Mouse (Mus musculus) megakaryocyte-erythroid progenitor cell, adult 5-6 weeks (primary cell): ENCODE data around the gene Myadml2. TPM values are rescaled to one million over a fixed set of nuclear protein-coding genes. Genes with fewer than 3 reads are reported as not detected.
A peak's percentile ranks its signal among the peaks of the same experiment; 100 is the strongest.

ENCODE experiments used
- ATAC-seq: replicated peaks from 2 replicates; pipeline ENCODE4 v1.8.0; 2016; ENCODE audit warnings: mild to moderate bottlenecking, inconsistent platforms; ENCODE audit not compliant: severe bottlenecking, poor library complexity, low FRiP score, low TSS enrichment
- total RNA-seq, 2 experiments: library from RNA; stranded (forward) in 1 of 2; stranded (reverse) in 1 of 2; fragments of 200-1000, 215-1000 nt in 1 of 2; fragments of >200 nt in 1 of 2; fragmentation: Nextera tagmentation in 1 of 2; gene quantifications; 2 replicates each; pipeline ENCODE4 v1.2.3; 2014 to 2017

Myadml2 gene
- total RNA-seq, 2 experiments from 2014 or later, result 6.3 TPM; not detected in 1

- ATAC-seq, result no peak
These were observed 15.8 kb upstream of the Myadml2 start for GRCm38 (mm10) chr11:120663714-120664113.

- ATAC-seq, result no peak
These were observed 14.8 kb upstream of the Myadml2 start for GRCm38 (mm10) chr11:120662759-120663158.

GRCm38 (mm10) chr11:120661076-120661460 lies 13.1 kb upstream of the Myadml2 start, which contains the start of gene Notum:
Gene Notum (minus strand): TSS chr11:120661175.
- ATAC-seq, result no peak

GRCm38 (mm10) chr11:120660301-120661075 lies 12.5 kb upstream of the Myadml2 start:
- no peak for ATAC-seq

GRCm38 (mm10) chr11:120659509-120660300 lies 11.7 kb upstream of the Myadml2 start:
- ATAC-seq, result no peak

GRCm38 (mm10) chr11:120658876-120659410 lies 11.0 kb upstream of the Myadml2 start:
- ATAC-seq, result peak; percentile 68

- ATAC-seq, result no peak
These were observed 9.3 kb upstream of the Myadml2 start for GRCm38 (mm10) chr11:120657301-120657700.

- ATAC-seq, result no peak
These were observed 6.8 kb upstream of the Myadml2 start for GRCm38 (mm10) chr11:120654741-120655140.

- no peak for ATAC-seq
These were observed 3.9 kb upstream of the Myadml2 start for GRCm38 (mm10) chr11:120651872-120652271.

- ATAC-seq, result no peak
These were observed 719 bp downstream of the Myadml2 start for GRCm38 (mm10) chr11:120647047-120647830.

- ATAC-seq, result peak; percentile 97
These were observed 4.4 kb downstream of the Myadml2 start, which contains the start of gene Pycr1 for GRCm38 (mm10) chr11:120643601-120643987. Gene Pycr1 (minus strand): TSS chr11:120643769.

GRCm38 (mm10) chr11:120642939-120643600 lies 4.9 kb downstream of the Myadml2 start:
- ATAC-seq, result peak; percentile 48

GRCm38 (mm10) chr11:120641869-120642268 lies 6.1 kb downstream of the Myadml2 start:
- ATAC-seq, result no peak

- no peak for ATAC-seq
These were observed 6.7 kb downstream of the Myadml2 start for GRCm38 (mm10) chr11:120641255-120641654.

- no peak for ATAC-seq
These were observed 13.1 kb downstream of the Myadml2 start for GRCm38 (mm10) chr11:120634810-120635209.

GRCm38 (mm10) chr11:120633520-120634343 lies 14.2 kb downstream of the Myadml2 start, which contains the start of gene Mafg:
Gene Mafg (minus strand): TSS chr11:120633600.
- ATAC-seq, result peak; percentile 52

GRCm38 (mm10) chr11:120632559-120633519 lies 15.1 kb downstream of the Myadml2 start:
- ATAC-seq, result peak; percentile 36
